Mouse (Mus musculus): ENCODE measurements around the gene Pdzrn4. TPM values are rescaled to one million over a fixed set of nuclear protein-coding genes. Genes with fewer than 3 reads are reported as not detected.

Pdzrn4 gene
- polyA plus RNA-seq, 1 experiment from 2014 or later = 1.5 TPM

- Histone ChIP-seq H3K9ac (ENCODE audit: low read length) (no peak overlapping the region), H3K36me3 (ENCODE audit: control insufficient read depth, insufficient read depth, low read length) (no peaks in the 10 kb centered on the region), H3K27me3 (ENCODE audit: control insufficient read depth, insufficient read depth, low read depth, low read length) (no peaks in the 10 kb centered on the region), H3K4me3 (ENCODE audit: low read length) (no peak overlapping the region), H3K4me1 (replicated peaks; ENCODE audit: control insufficient read depth, insufficient read depth, low read length) (no peaks in the 10 kb centered on the region), H3K27ac (ENCODE audit: low read length) (no peak overlapping the region), H3K4me2 (ENCODE audit: low read depth, low read length) (no peak overlapping the region), H3K9me3 (ENCODE audit: control insufficient read depth, low read length) (peaks cover 3% of the 10 kb centered on the region; the same call in 1 of the 2 replicates)
- 42% methylated on average over 7 of the region's 7 CpGs for WGBS
- ATAC-seq (ENCODE audit: low read depth) = no peak
Measured at GRCm38 (mm10) chr15:92452620-92453019, 55.9 kb downstream of the Pdzrn4 start.

GRCm38 (mm10) chr15:92482198-92482597 lies 85.5 kb downstream of the Pdzrn4 start:
- H3K4me1 ChIP-seq (replicated peaks; ENCODE audit: control insufficient read depth, insufficient read depth, low read length) = no peaks in the 10 kb centered on the region
- WGBS = 67% methylated on average over 6 of the region's 6 CpGs

GRCm38 (mm10) chr15:92491376-92491775 lies 94.7 kb downstream of the Pdzrn4 start:
- Histone ChIP-seq H3K27ac (ENCODE audit: low read length) (no peak overlapping the region), H3K9me3 (ENCODE audit: control insufficient read depth, low read length) (no peaks in the 10 kb centered on the region), H3K9ac (ENCODE audit: low read length) (no peak overlapping the region), H3K4me2 (ENCODE audit: low read depth, low read length) (no peak overlapping the region), H3K27me3 (ENCODE audit: control insufficient read depth, insufficient read depth, low read depth, low read length) (no peaks in the 10 kb centered on the region), H3K4me1 (replicated peaks; ENCODE audit: control insufficient read depth, insufficient read depth, low read length) (no peaks in the 10 kb centered on the region), H3K4me3 (ENCODE audit: low read length) (no peak overlapping the region), H3K36me3 (ENCODE audit: control insufficient read depth, insufficient read depth, low read length) (no peaks in the 10 kb centered on the region)
- no peak for ATAC-seq (ENCODE audit: low read depth)
- 74% methylated on average over 3 of the region's 3 CpGs for WGBS

More at GRCm38 (mm10) chr15:92482198-92482597, 85.5 kb downstream of the Pdzrn4 start:
- Histone ChIP-seq H3K36me3 (ENCODE audit: control insufficient read depth, insufficient read depth, low read length) (no peaks in the 10 kb centered on the region), H3K27me3 (ENCODE audit: control insufficient read depth, insufficient read depth, low read depth, low read length) (no peaks in the 10 kb centered on the region), H3K27ac (ENCODE audit: low read length) (no peak overlapping the region), H3K9ac (ENCODE audit: low read length) (no peak overlapping the region), H3K4me3 (ENCODE audit: low read length) (no peak overlapping the region), H3K4me2 (ENCODE audit: low read depth, low read length) (no peak overlapping the region), H3K9me3 (ENCODE audit: control insufficient read depth, low read length) (no peaks in the 10 kb centered on the region)
- ATAC-seq (ENCODE audit: low read depth) = no peak

- WGBS = 83% methylated on average over 12 of the region's 12 CpGs
- ATAC-seq (ENCODE audit: low read depth) = no peak
- Histone ChIP-seq H3K4me3 (ENCODE audit: low read length) (no peak overlapping the region), H3K36me3 (ENCODE audit: control insufficient read depth, insufficient read depth, low read length) (no peaks in the 10 kb centered on the region), H3K27ac (ENCODE audit: low read length) (no peak overlapping the region), H3K4me1 (replicated peaks; ENCODE audit: control insufficient read depth, insufficient read depth, low read length) (no peaks in the 10 kb centered on the region), H3K4me2 (ENCODE audit: low read depth, low read length) (no peak overlapping the region), H3K9me3 (ENCODE audit: control insufficient read depth, low read length) (no peaks in the 10 kb centered on the region), H3K27me3 (ENCODE audit: control insufficient read depth, insufficient read depth, low read depth, low read length) (no peaks in the 10 kb centered on the region), H3K9ac (ENCODE audit: low read length) (no peak overlapping the region)
Measured at GRCm38 (mm10) chr15:92495465-92496174, 98.9 kb downstream of the Pdzrn4 start.

DNA sequence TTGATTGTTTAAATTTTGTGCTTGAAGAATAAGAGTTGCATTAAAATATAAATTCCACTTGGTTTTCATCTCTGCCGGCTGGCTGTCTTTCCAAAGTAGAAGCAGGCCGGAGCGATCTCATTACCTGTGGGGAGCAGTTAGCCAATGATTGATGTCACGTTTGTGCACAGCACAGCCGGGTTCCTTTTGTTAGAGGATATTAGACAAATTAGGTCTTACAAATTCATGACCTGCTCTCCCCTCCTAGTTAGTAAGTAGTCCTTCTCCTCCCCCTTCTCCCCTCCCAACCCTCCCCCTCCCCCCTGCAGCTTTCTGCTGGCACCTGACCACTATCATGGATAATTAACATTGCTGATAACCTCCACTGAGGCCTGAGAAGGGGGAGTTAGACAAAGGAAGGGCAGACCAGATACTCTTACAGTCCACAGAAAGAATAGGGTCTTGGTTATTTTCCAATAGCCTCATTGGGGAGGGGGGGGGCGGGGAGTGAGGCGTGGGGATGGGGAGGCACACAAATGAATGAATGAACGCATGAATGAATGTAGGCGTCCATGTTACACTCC lies 103.7 kb downstream of the Pdzrn4 start:
- ATAC-seq (ENCODE audit: low read depth) = no peak

DNA sequence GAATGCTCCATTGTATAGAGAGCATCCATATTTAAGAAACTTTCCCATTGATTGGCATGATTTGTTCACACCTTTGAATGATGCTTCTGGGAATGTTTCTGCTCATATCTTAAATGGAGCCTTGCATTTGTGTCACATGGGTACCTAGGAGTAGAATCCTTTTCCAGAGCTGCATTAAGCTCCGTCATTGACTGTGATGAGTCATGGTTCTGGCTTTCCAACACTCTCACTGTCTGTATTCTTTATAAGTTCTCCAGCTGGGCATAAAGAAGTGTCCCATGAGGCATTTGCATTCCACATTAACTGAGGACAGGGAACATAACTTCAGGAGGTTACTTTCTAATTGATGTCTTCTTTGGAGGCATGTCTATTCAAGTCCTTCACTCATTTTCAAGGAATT lies 106.1 kb downstream of the Pdzrn4 start:
- H3K36me3 ChIP-seq (ENCODE audit: control insufficient read depth, insufficient read depth, low read length) = no peaks in the 10 kb centered on the region
- H3K4me2 ChIP-seq (ENCODE audit: low read depth, low read length) = no peak overlapping the region
- no peak overlapping the region for H3K4me3 ChIP-seq (ENCODE audit: low read length)
- H3K9me3 ChIP-seq (ENCODE audit: control insufficient read depth, low read length) = no peaks in the 10 kb centered on the region
- no peak overlapping the region for H3K9ac ChIP-seq (ENCODE audit: low read length)
- 82% methylated on average over 1 of the region's 1 CpGs for WGBS
- ATAC-seq (ENCODE audit: low read depth) = no peak
- no peaks in the 10 kb centered on the region for H3K4me1 ChIP-seq (replicated peaks; ENCODE audit: control insufficient read depth, insufficient read depth, low read length)
- no peak overlapping the region for H3K27ac ChIP-seq (ENCODE audit: low read length)
- no peaks in the 10 kb centered on the region for H3K27me3 ChIP-seq (ENCODE audit: control insufficient read depth, insufficient read depth, low read depth, low read length)

More for the DNA sequence above, 103.7 kb downstream of the Pdzrn4 start:
- Histone ChIP-seq H3K9me3 (ENCODE audit: control insufficient read depth, low read length) (no peaks in the 10 kb centered on the region), H3K27ac (ENCODE audit: low read length) (no peak overlapping the region), H3K27me3 (ENCODE audit: control insufficient read depth, insufficient read depth, low read depth, low read length) (no peaks in the 10 kb centered on the region), H3K9ac (ENCODE audit: low read length) (no peak overlapping the region), H3K4me1 (replicated peaks; ENCODE audit: control insufficient read depth, insufficient read depth, low read length) (no peaks in the 10 kb centered on the region), H3K4me3 (ENCODE audit: low read length) (no peak overlapping the region), H3K4me2 (ENCODE audit: low read depth, low read length) (no peak overlapping the region), H3K36me3 (ENCODE audit: control insufficient read depth, insufficient read depth, low read length) (no peaks in the 10 kb centered on the region)
- WGBS = 50% methylated on average over 9 of the region's 9 CpGs

DNA sequence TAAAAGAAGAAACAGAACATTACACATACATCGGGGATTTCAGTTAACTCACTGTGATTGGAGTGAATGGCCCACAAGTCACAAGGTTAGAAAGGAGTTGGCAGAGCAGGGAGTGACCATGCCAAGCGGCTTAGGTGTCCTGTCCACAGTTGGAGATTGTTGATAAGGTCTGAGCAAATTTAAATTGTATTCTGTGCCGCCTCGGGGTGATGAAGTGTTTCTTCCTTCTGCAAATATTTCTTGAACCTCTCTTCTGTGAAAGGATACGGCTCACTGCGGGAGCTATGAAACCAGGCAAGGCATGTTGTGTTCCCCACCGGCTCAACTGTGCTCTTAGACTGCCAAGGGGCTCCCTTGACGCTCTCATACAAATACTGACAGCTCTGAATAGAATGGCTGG lies 112.7 kb downstream of the Pdzrn4 start:
- 54% methylated on average over 8 of the region's 8 CpGs for WGBS
- no peaks in the 10 kb centered on the region for H3K36me3 ChIP-seq (ENCODE audit: control insufficient read depth, insufficient read depth, low read length)
- no peaks in the 10 kb centered on the region for H3K27me3 ChIP-seq (ENCODE audit: control insufficient read depth, insufficient read depth, low read depth, low read length)
- ATAC-seq (ENCODE audit: low read depth) = no peak
- H3K4me2 ChIP-seq (ENCODE audit: low read depth, low read length) = no peak overlapping the region
- no peak overlapping the region for H3K27ac ChIP-seq (ENCODE audit: low read length)
- no peaks in the 10 kb centered on the region for H3K9me3 ChIP-seq (ENCODE audit: control insufficient read depth, low read length)
- no peak overlapping the region for H3K9ac ChIP-seq (ENCODE audit: low read length)
- H3K4me1 ChIP-seq (replicated peaks; ENCODE audit: control insufficient read depth, insufficient read depth, low read length) = no peaks in the 10 kb centered on the region
- no peak overlapping the region for H3K4me3 ChIP-seq (ENCODE audit: low read length)

GRCm38 (mm10) chr15:92515651-92516050 lies 119.0 kb downstream of the Pdzrn4 start:
- Histone ChIP-seq H3K27ac (ENCODE audit: low read length) (no peak overlapping the region), H3K4me3 (ENCODE audit: low read length) (no peak overlapping the region), H3K9ac (ENCODE audit: low read length) (no peak overlapping the region), H3K36me3 (ENCODE audit: control insufficient read depth, insufficient read depth, low read length) (no peaks in the 10 kb centered on the region), H3K4me1 (replicated peaks; ENCODE audit: control insufficient read depth, insufficient read depth, low read length) (no peaks in the 10 kb centered on the region), H3K27me3 (ENCODE audit: control insufficient read depth, insufficient read depth, low read depth, low read length) (no peaks in the 10 kb centered on the region), H3K4me2 (ENCODE audit: low read depth, low read length) (no peak overlapping the region), H3K9me3 (ENCODE audit: control insufficient read depth, low read length) (no peaks in the 10 kb centered on the region)
- ATAC-seq (ENCODE audit: low read depth) = no peak
- 72% methylated on average over 1 of the region's 1 CpGs for WGBS

GRCm38 (mm10) chr15:92520677-92521225 lies 124.1 kb downstream of the Pdzrn4 start:
- H3K9me3 ChIP-seq (ENCODE audit: control insufficient read depth, low read length) = no peaks in the 10 kb centered on the region
- no peak overlapping the region for H3K4me2 ChIP-seq (ENCODE audit: low read depth, low read length)
- no peak overlapping the region for H3K4me3 ChIP-seq (ENCODE audit: low read length)
- H3K27ac ChIP-seq (ENCODE audit: low read length) = no peak overlapping the region
- no peaks in the 10 kb centered on the region for H3K4me1 ChIP-seq (replicated peaks; ENCODE audit: control insufficient read depth, insufficient read depth, low read length)
- no peak for ATAC-seq (ENCODE audit: low read depth)
- H3K27me3 ChIP-seq (ENCODE audit: control insufficient read depth, insufficient read depth, low read depth, low read length) = no peaks in the 10 kb centered on the region; the same call in 1 of the 2 replicates
- no peak overlapping the region for H3K9ac ChIP-seq (ENCODE audit: low read length)
- H3K36me3 ChIP-seq (ENCODE audit: control insufficient read depth, insufficient read depth, low read length) = no peaks in the 10 kb centered on the region
- WGBS = 37% methylated on average over 19 of the region's 19 CpGs

Measured in lung, embryonic 16.5 days (tissue).